Mouse (Mus musculus) left cerebral cortex, postnatal 14 days (tissue): ENCODE measurements around the gene Nlrp6. TPM values are rescaled to one million over a fixed set of nuclear protein-coding genes. Genes with fewer than 3 reads are reported as not detected.
"Not testable (repeated sequence)": the region's sequence is repeated elsewhere in the genome, so short reads cannot be mapped to it uniquely, and the experiment has no call there.

Experiments used
- DNase-seq, 2 experiments: peaks; one replicate each; pipeline ENCODE4 v3.0.0; 2021 to 2022; ENCODE audit warnings: low spot score in 2 of 2, mixed read lengths in 1 of 2
- intact Hi-C: fragments of 180-260 bp; cut with DNase I; formaldehyde crosslinking; loops from one replicate; pipeline ENCODE4 v1.15.1; 2025
- long read RNA-seq, 2 experiments: library from polyadenylated mRNA; stranded (forward); transcript quantifications; one replicate each; pipeline ENCODE4 v2.0.0; 2021
- total RNA-seq, 2 experiments: library from RNA; stranded (reverse); gene quantifications; 2 replicates each; pipeline ENCODE4 v1.2.3; 2021

The Nlrp6 gene
- under 1 TPM; 0.36 to 0.37 TPM for total RNA-seq
- long read RNA-seq, experiment 1, partial matches to known transcripts, result 1 of 1 reads
- long read RNA-seq, experiment 1, other reads (novel, unspliced or antisense), result 0 of 1 reads
- long read RNA-seq, experiment 2, result 0 reads

DNA sequence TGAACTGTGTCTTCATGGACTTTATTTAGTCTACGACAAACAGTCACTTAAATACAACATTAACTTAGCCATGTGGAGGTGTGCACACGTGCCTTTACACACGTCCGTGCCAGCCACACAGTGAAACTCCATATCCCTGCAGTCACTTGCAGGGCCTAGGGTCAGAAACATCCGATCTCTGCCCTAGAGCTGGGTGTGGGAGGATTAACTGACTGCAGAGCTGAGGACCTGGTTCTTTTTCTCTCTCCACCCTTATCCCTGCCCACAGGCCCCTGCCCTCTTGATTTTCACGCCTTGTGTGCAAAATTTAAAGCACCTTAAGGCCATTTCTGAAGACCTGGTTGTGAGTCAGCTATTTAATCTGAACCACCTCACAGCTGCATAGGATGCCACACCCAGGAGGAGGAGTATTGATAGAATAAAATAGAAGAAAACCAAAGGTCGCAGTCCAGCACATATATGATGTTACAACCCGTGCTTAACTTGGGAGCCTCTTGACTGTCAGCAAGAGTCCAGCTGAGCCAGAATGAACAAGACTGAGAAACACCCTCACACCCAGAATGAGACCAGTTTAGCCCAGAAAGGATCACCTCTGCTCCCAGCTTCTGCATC is at the start of gene Nlrp6:
Nlrp6 (plus strand) TSS at position 485 of the 612 bp plus-strand sequence.
- intact Hi-C loops, result no loop called here
- no peak for DNase-seq

DNA sequence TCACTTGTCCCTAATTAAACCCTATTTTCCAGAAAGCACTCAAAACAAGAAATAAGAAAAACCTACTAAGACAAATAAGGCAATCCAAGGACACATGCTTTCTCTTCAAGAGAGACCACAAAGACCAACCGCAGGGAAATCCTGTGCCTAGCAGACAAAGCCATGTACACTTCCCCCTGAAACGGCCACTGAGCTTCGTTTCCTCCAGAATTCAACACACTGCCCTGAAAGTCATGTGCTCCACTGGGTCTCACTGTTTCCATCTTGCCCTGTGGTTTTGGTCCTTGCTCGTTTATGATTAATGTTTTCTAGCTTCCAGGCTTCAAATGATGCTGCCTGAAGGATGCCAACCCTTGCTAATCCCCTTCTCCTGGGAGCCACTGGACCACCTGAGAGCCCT is 46.5 kb upstream of the Nlrp6 start:
- DNase-seq, result no peak
- intact Hi-C loops, result no loop called here

GRCm38 (mm10) chr7:140877364-140877763 is 43.3 kb upstream of the Nlrp6 start:
- intact Hi-C loops, result no loop called here

DNA sequence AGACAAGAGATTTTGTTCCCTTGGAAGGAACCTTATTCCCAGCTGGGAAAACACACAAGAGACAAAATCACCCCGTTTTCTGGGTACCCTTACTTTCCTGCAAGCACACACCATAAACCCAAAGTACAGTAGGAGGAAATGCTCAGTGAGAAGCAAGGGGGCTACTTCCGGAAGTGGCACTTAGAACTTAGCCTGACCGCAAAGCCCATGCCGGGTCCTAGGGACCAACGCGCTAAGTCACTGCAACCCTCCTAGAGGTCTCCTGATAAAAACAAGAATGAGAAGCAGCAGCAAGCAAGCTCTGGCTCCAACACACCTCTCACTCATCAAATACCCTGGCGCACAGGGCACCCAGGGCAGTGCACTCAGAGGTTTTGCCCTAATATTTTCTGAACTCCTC is 41.3 kb upstream of the Nlrp6 start:
- intact Hi-C loops, result no loop called here
- no peak for DNase-seq

More at GRCm38 (mm10) chr7:140877364-140877763, 43.3 kb upstream of the Nlrp6 start:
- no peak for DNase-seq

DNA sequence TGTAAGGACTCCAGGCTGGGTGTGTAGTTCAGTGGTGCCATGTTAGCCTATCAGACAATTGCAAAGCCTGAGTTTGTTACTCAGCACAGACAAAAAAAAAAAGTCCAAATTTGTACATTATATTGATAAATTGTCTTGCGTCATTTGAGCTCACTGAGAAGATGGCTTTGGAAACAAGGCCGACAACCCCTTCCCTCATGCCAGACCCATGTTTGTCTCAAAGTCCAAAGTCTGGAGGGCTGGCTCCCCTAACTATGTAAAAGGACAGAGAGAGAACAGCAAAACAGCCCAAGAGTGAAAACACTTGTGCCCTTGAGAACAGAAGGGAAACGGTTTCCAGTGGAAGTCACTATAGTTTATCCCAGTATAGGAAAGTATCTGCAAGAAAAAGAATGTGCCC is 40.3 kb upstream of the Nlrp6 start:
- intact Hi-C loops, result no loop called here

GRCm38 (mm10) chr7:140880865-140881515 is 39.7 kb upstream of the Nlrp6 start:
- intact Hi-C loops, result no loop called here
- no peak for DNase-seq

More for the DNA sequence above, 40.3 kb upstream of the Nlrp6 start:
- DNase-seq, result no peak

GRCm38 (mm10) chr7:140881696-140882468 is 38.8 kb upstream of the Nlrp6 start, which contains the start of the genes Psmd13 and Sirt3:
TSS of gene Psmd13 (plus strand) at chr7:140881968.
TSS of gene Sirt3 (minus strand) at chr7:140882309.
- intact Hi-C loops, result loop anchor here (1.0 kb wide), 1 partner anchor 26 kb away; the partner anchor contains the start of genes Gm45785 and Ric8a
- peak; percentile 96 for DNase-seq

- intact Hi-C loops, result loop anchor here (1.0 kb wide), 1 partner anchor 26 kb away; the partner anchor contains the start of genes Gm45785 and Ric8a
- no peak for DNase-seq
Measured at GRCm38 (mm10) chr7:140882469-140882803, 38.3 kb upstream of the Nlrp6 start.

- DNase-seq, intact Hi-C loops: not testable (repeated sequence)
Measured at GRCm38 (mm10) chr7:140890636-140891035, 30.1 kb upstream of the Nlrp6 start.

- no peak for DNase-seq
- intact Hi-C loops, result no loop called here
Measured at GRCm38 (mm10) chr7:140894031-140894430, 26.7 kb upstream of the Nlrp6 start.

- DNase-seq, result no peak
- intact Hi-C loops, result no loop called here
Measured at GRCm38 (mm10) chr7:140894611-140895010, 26.1 kb upstream of the Nlrp6 start.

GRCm38 (mm10) chr7:140897863-140898262 is 22.8 kb upstream of the Nlrp6 start:
- DNase-seq, result no peak
- intact Hi-C loops, result no loop called here

GRCm38 (mm10) chr7:140899121-140899520 is 21.6 kb upstream of the Nlrp6 start:
- DNase-seq, result no peak
- intact Hi-C loops, result no loop called here

DNA sequence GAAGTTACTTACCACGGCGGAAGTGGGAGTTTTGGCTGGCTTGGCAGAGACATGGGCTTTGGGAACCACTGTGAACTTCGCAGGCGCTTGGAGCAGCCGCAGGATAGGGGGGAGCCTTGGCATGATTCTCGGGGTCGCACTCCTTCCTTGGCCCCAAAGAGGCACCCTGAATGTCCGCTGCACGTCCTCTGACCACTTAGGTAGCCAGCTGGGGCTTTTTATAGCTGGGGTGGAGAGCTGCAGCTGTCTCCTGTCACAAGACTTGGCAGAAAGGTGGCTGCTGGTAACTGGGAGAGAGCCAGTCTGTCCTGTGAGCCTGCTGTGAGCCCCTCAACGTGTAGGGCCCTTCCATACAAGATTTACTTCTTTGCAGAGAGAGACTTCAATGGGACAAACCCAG is 20.5 kb upstream of the Nlrp6 start, which contains the start of gene Cox8b:
Cox8b (minus strand) TSS at position 227 of the 400 bp plus-strand sequence.
- intact Hi-C loops, result loop anchor here (5.0 to 10.0 kb wide), 2 partner anchors 275 to 823 kb away; partner anchors contain the start of gene Rnh1
- DNase-seq, result no peak

DNA sequence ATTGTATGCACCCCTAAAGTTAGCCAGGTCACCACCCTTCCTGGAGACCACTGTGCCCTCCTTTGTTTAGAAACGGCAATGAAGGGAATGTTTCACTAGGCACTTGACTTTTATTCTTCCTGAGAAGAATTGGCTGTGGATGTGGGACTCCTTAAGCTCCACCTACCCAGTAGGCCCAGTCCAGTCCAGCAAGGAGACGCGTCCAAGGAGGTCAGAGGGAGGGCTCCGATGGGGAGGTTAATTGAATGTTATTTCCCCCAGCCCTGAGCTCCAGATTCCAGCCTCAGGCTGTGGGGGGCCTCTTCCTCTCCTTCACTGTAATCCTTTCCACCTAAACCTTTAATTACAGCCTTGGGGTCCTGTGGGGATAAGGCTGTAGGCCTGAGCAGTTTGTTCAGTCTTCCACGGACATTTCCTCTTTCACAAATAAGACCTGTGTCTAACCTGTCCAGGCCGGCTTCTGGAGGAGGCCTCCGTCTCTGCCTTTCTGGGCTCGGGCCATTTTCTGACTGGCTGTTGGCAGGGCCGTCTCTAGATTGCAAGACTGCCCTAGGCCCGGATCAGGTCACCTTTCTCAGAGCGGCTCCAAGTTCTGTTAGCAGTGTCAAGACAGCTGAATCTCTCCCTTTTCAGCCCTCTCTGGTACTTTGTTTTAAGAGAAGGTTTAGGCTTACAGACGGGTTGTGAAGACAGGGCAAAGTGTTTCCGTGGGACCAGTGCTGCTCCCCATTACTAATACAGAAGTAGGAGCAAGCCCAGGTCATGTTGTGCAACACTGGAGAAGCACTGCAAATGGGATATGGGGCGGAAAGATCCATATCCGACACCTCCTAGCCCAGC is 18.4 kb upstream of the Nlrp6 start:
- intact Hi-C loops, result loop anchor here (5.0 to 10.0 kb wide), 2 partner anchors 273 to 825 kb away; partner anchors contain the start of gene Rnh1
- no peak for DNase-seq

DNA sequence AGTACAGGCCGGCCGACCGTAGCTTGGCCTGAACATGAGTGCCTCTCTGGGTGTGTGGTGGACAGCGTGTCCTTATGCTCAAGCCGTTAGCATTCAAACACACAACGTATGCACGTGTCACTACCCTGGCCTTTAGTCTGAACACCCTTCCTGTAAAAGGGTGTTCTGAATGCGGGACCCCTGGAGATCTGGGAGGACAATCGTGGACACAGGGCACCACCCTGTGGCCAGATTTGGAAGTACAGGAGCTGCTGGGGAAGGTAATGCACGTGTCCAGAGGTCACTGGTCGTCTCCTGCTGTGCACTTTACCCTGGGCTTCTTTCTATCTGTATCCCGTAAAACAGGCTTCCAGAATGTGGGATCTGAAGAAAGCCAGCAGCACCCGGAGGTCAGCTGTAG is 17.5 kb upstream of the Nlrp6 start:
- DNase-seq, result peak; percentile 78 to 80
- intact Hi-C loops, result loop anchor here (1.0 to 10.0 kb wide), 3 partner anchors 58 to 826 kb away; partner anchors contain the start of genes Rnh1 and Scgb1c1

GRCm38 (mm10) chr7:140905642-140906081 is 15.0 kb upstream of the Nlrp6 start:
- DNase-seq, result no peak
- intact Hi-C loops, result loop anchor here (10.0 kb wide), 1 partner anchor 269 kb away; the partner anchor contains the start of gene Rnh1

DNA sequence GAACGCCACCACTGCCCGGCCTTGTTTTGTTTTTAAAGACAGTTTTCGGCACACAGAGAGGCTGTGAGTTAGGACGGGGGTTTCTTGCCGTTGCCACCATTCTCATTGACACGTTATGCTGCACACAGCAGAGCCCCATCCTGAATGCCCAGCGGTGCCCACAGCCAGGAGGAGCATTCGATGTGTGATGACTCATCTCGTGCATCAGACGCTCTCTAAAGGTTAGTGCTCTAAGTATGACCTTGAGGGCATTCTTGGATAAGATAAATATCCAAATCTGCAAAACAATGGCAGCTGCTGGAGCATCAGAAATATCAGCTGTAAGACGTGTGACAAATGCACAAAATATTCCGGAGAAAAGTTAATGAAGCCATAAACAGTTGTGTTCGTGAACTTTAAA is 13.6 kb upstream of the Nlrp6 start:
- intact Hi-C loops, result loop anchor here (10.0 kb wide), 1 partner anchor 268 kb away; the partner anchor contains the start of gene Rnh1
- no peak for DNase-seq
